In genomic region chr6:48578736-48579135, GRCm38 (mm10) we compare ENCODE assay signal across 20 mouse cellular contexts. TPM values are rescaled to one million over a fixed set of nuclear protein-coding genes. Genes with fewer than 3 reads are reported as not detected.
DNase-seq lines count a peak whose midpoint lies in the region; ATAC-seq and TF ChIP-seq lines count a peak whose summit lies in the region.
"Had no signal": no experiment of that assay in that cellular context is flagged by ENCODE, and none has a peak within 500 bp of the region (broad histone marks: within the 10 kb centered on the region; RNA-seq: fewer than 3 reads in every experiment).

No protein-coding gene starts in this region.

- no peak overlapping the region for H3K4me2 ChIP-seq in heart, postnatal 0 days (ENCODE audit: low read depth, low read length)
- H3K4me2 ChIP-seq in lung, embryonic 16.5 days (ENCODE audit: low read depth, low read length), result peak overlapping the region; percentile 33; the same call in 1 of the 2 replicates
- H3K4me2 ChIP-seq in stomach, embryonic 15.5 days, result no peak overlapping the region
- H3K4me2 ChIP-seq: embryonic facial prominence, embryonic 12.5 days; forebrain, embryonic 13.5 days; hindbrain, embryonic 13.5 days had no signal

- no peaks in the 10 kb centered on the region for H3K9me3 ChIP-seq in heart, postnatal 0 days (replicated peaks; ENCODE audit: control insufficient read depth, low read length)
- no peaks in the 10 kb centered on the region for H3K9me3 ChIP-seq in lung, embryonic 16.5 days (ENCODE audit: control insufficient read depth, low read length)
- H3K9me3 ChIP-seq in stomach, embryonic 15.5 days, result no peaks in the 10 kb centered on the region
- H3K9me3 ChIP-seq: embryonic facial prominence, embryonic 12.5 days; forebrain, embryonic 13.5 days; hindbrain, embryonic 13.5 days had no signal

- TF ChIP-seq CTCF in heart, postnatal 0 days (IDR thresholded peaks at IDR 0.05; ENCODE audit: low read depth), result no peak

- ATAC-seq in heart, postnatal 0 days (ENCODE audit: insufficient read depth, low read depth), result no peak
- no peak for ATAC-seq in lung, embryonic 16.5 days (ENCODE audit: low read depth)
- no peak for ATAC-seq in stomach, embryonic 15.5 days (ENCODE audit: insufficient read depth, low FRiP score, low read depth)
- ATAC-seq: forebrain, embryonic 13.5 days had no signal

- H3K4me1 ChIP-seq in heart, postnatal 0 days (ENCODE audit: control insufficient read depth, insufficient read depth), result peaks cover 26% of the 10 kb centered on the region
- H3K4me1 ChIP-seq in lung, embryonic 16.5 days (replicated peaks; ENCODE audit: control insufficient read depth, insufficient read depth, low read length), result peaks cover 6% of the 10 kb centered on the region; the same call in 1 of the 2 replicates
- peaks cover 3% of the 10 kb centered on the region; the same call in 1 of the 2 replicates for H3K4me1 ChIP-seq in stomach, embryonic 15.5 days
- H3K4me1 ChIP-seq: forebrain, embryonic 13.5 days; hindbrain, embryonic 13.5 days had no signal

- no peak for TF ChIP-seq EP300 in heart, postnatal 0 days (IDR thresholded peaks at IDR 0.05; ENCODE audit: low read depth)

- H3K4me3 ChIP-seq in heart, postnatal 0 days (ENCODE audit: low read depth, low read length), result no peak overlapping the region
- no peak overlapping the region for H3K4me3 ChIP-seq in lung, embryonic 16.5 days (ENCODE audit: low read length)
- no peak overlapping the region for H3K4me3 ChIP-seq in stomach, embryonic 15.5 days (replicated peaks)
- H3K4me3 ChIP-seq: embryonic facial prominence, embryonic 12.5 days; forebrain, embryonic 13.5 days; hindbrain, embryonic 13.5 days had no signal

- H3K9ac ChIP-seq in heart, postnatal 0 days (replicated peaks; ENCODE audit: low read depth, low read length), result no peak overlapping the region
- H3K9ac ChIP-seq in lung, embryonic 16.5 days (ENCODE audit: low read length), result no peak overlapping the region
- no peak overlapping the region for H3K9ac ChIP-seq in stomach, embryonic 15.5 days
- H3K9ac ChIP-seq: embryonic facial prominence, embryonic 12.5 days; forebrain, embryonic 13.5 days; hindbrain, embryonic 13.5 days had no signal

- WGBS in heart, postnatal 0 days, result 58% methylated on average over 5 of the region's 5 CpGs
- WGBS in lung, embryonic 16.5 days, result 17% methylated on average over 5 of the region's 5 CpGs
- WGBS in stomach, embryonic 15.5 days, result 29% methylated on average over 5 of the region's 5 CpGs

- peak overlapping the region; percentile 79 for H3K27ac ChIP-seq in heart, postnatal 0 days (ENCODE audit: low read depth)
- peak overlapping the region; percentile 90 for H3K27ac ChIP-seq in lung, embryonic 16.5 days (ENCODE audit: low read length)
- peak overlapping the region; percentile 78 for H3K27ac ChIP-seq in stomach, embryonic 15.5 days
- H3K27ac ChIP-seq: embryonic facial prominence, embryonic 12.5 days; forebrain, embryonic 13.5 days; hindbrain, embryonic 13.5 days had no signal

- DNase-seq in adrenal gland, postnatal 14 days, result peak; percentile 14
- no peak for DNase-seq in adrenal gland, adult 8-10 months
- DNase-seq in heart, postnatal 0 days (ENCODE audit: low spot score), result no peak
- DNase-seq in heart, postnatal 25 days (ENCODE audit: low spot score), result no peak
- DNase-seq in lung, postnatal 25 days (ENCODE audit: low spot score), result no peak
- DNase-seq in ovary, postnatal 36 days (ENCODE audit: low spot score), result no peak
- DNase-seq: cerebellum, postnatal 14 days; kidney, postnatal 10 days; right cerebral cortex, postnatal 25 days; thymus, postnatal 4 days had no signal

- intact Hi-C loops in heart, postnatal 25 days (cut with DNase I), result loop anchor here (2.0 kb wide), 1 partner anchor 30 kb away; no protein-coding TSS in a partner anchor

- no peaks in the 10 kb centered on the region for H3K27me3 ChIP-seq in heart, postnatal 0 days (ENCODE audit: control insufficient read depth, insufficient read depth, low read length)
- H3K27me3 ChIP-seq in lung, embryonic 16.5 days (ENCODE audit: control insufficient read depth, insufficient read depth, low read depth, low read length), result no peaks in the 10 kb centered on the region
- no peaks in the 10 kb centered on the region for H3K27me3 ChIP-seq in stomach, embryonic 15.5 days (replicated peaks)
- H3K27me3 ChIP-seq: embryonic facial prominence, embryonic 12.5 days; forebrain, embryonic 13.5 days; hindbrain, embryonic 13.5 days had no signal

- no peaks in the 10 kb centered on the region for H3K36me3 ChIP-seq in heart, postnatal 0 days (replicated peaks; ENCODE audit: control insufficient read depth, insufficient read depth, low read length)
- no peaks in the 10 kb centered on the region for H3K36me3 ChIP-seq in lung, embryonic 16.5 days (ENCODE audit: control insufficient read depth, insufficient read depth, low read length)
- no peaks in the 10 kb centered on the region for H3K36me3 ChIP-seq in stomach, embryonic 15.5 days
- H3K36me3 ChIP-seq: embryonic facial prominence, embryonic 12.5 days; hindbrain, embryonic 13.5 days had no signal

RNA-seq across cellular contexts. Expression of gene Rarres2, which starts 6.1 kb away (rescaled TPM):
- 74.2 and 241 TPM in 2 replicates for total RNA-seq in adrenal gland, postnatal 14 days (2021)
- total RNA-seq in adrenal gland, adult 8-10 months (2022), result 100 to 1,000 TPM in 1 of 4 experiments, 10 to 100 TPM in 3; 68.8 to 138 (median 88.5) TPM
- 56.8 and 72.8 TPM in 2 replicates for total RNA-seq in heart, postnatal 0 days (2014; rRNA removed; ENCODE audit: low replicate concordance)
- polyA plus RNA-seq in heart, postnatal 0 days (2015; fragmentation: Nextera tagmentation; extraction: Ambion mirVana), result 65.7 and 71.8 TPM in 2 replicates
- total RNA-seq in heart, postnatal 25 days (2021), result 10 to 100 TPM; 73.6 to 91.2 TPM
- 101 and 114 TPM in 2 replicates for polyA plus RNA-seq in lung, embryonic 16.5 days (2015; fragmentation: Nextera tagmentation; extraction: Ambion mirVana)
- polyA plus RNA-seq in stomach, embryonic 15.5 days (2015; fragmentation: Nextera tagmentation; extraction: Ambion mirVana), result 83.2 and 89.3 TPM in 2 replicates

RNA-seq across cellular contexts. Expression of gene Gm45021, which starts 10.7 kb away (rescaled TPM):
- not detected in 2 replicates for total RNA-seq in adrenal gland, postnatal 14 days (2021)
- total RNA-seq in adrenal gland, adult 8-10 months (2022), result not detected
- not detected in 2 replicates for total RNA-seq in heart, postnatal 0 days (2014; rRNA removed; ENCODE audit: low replicate concordance)
- not detected in 2 replicates for polyA plus RNA-seq in heart, postnatal 0 days (2015; fragmentation: Nextera tagmentation; extraction: Ambion mirVana)
- not detected for total RNA-seq in heart, postnatal 25 days (2021)
- polyA plus RNA-seq in lung, embryonic 16.5 days (2015; fragmentation: Nextera tagmentation; extraction: Ambion mirVana), result not detected in 2 replicates
- not detected in 2 replicates for polyA plus RNA-seq in stomach, embryonic 15.5 days (2015; fragmentation: Nextera tagmentation; extraction: Ambion mirVana)
- total RNA-seq: ES-E14; gastrocnemius, adult 8-10 months; left cerebral cortex, adult 18-20 months; megakaryocyte-erythroid progenitor cell, adult 5-6 weeks had no signal
- polyA plus RNA-seq: embryonic facial prominence, embryonic 12.5 days; forebrain, embryonic 13.5 days had no signal

RNA-seq across cellular contexts. Expression of gene Repin1, which starts 14.9 kb away (rescaled TPM):
- 42.8 TPM in 2 replicates for total RNA-seq in adrenal gland, postnatal 14 days (2021)
- total RNA-seq in adrenal gland, adult 8-10 months (2022), result 10 to 100 TPM; 59.1 to 84.5 (median 79.5) TPM
- 49.7 and 50.3 TPM in 2 replicates for total RNA-seq in heart, postnatal 0 days (2014; rRNA removed; ENCODE audit: low replicate concordance)
- polyA plus RNA-seq in heart, postnatal 0 days (2015; fragmentation: Nextera tagmentation; extraction: Ambion mirVana), result 16.6 and 17.5 TPM in 2 replicates
- total RNA-seq in heart, postnatal 25 days (2021), result 10 to 100 TPM; 31.0 to 31.8 TPM
- 30.5 and 32.3 TPM in 2 replicates for polyA plus RNA-seq in lung, embryonic 16.5 days (2015; fragmentation: Nextera tagmentation; extraction: Ambion mirVana)
- polyA plus RNA-seq in stomach, embryonic 15.5 days (2015; fragmentation: Nextera tagmentation; extraction: Ambion mirVana), result 26.6 and 27.8 TPM in 2 replicates

RNA-seq across cellular contexts. Expression of gene Gm44965, which starts 15.0 kb away (rescaled TPM):
- not detected in 2 replicates for total RNA-seq in adrenal gland, postnatal 14 days (2021)
- 1 to 10 TPM in 3 of 4 experiments, not detected in 1; 1.8 to 7.7 (median 2.6) TPM for total RNA-seq in adrenal gland, adult 8-10 months (2022)
- total RNA-seq in heart, postnatal 0 days (2014; rRNA removed; ENCODE audit: low replicate concordance), result not detected in 2 replicates
- not detected in 2 replicates for polyA plus RNA-seq in heart, postnatal 0 days (2015; fragmentation: Nextera tagmentation; extraction: Ambion mirVana)
- total RNA-seq in heart, postnatal 25 days (2021), result 1 to 10 TPM; 1.0 to 2.2 TPM
- polyA plus RNA-seq in lung, embryonic 16.5 days (2015; fragmentation: Nextera tagmentation; extraction: Ambion mirVana), result not detected in 2 replicates
- 0.45 TPM in 1 of 2 replicates, not detected in the other for polyA plus RNA-seq in stomach, embryonic 15.5 days (2015; fragmentation: Nextera tagmentation; extraction: Ambion mirVana)
- total RNA-seq: ES-E14; left cerebral cortex, adult 18-20 months; megakaryocyte-erythroid progenitor cell, adult 5-6 weeks had no signal
- polyA plus RNA-seq: embryonic facial prominence, embryonic 12.5 days; forebrain, embryonic 13.5 days; hindbrain, embryonic 13.5 days; limb, embryonic 14.5 days had no signal

RNA-seq across cellular contexts. Expression of gene Zfp775, which starts 23.1 kb away (rescaled TPM):
- 7.7 and 8.9 TPM in 2 replicates for total RNA-seq in adrenal gland, postnatal 14 days (2021)
- 10 to 100 TPM; 10.8 to 14.9 (median 13.4) TPM for total RNA-seq in adrenal gland, adult 8-10 months (2022)
- 4.0 and 5.1 TPM in 2 replicates for total RNA-seq in heart, postnatal 0 days (2014; rRNA removed; ENCODE audit: low replicate concordance)
- 5.7 and 7.6 TPM in 2 replicates for polyA plus RNA-seq in heart, postnatal 0 days (2015; fragmentation: Nextera tagmentation; extraction: Ambion mirVana)
- 10 to 100 TPM; 10.9 to 11.2 TPM for total RNA-seq in heart, postnatal 25 days (2021)
- polyA plus RNA-seq in lung, embryonic 16.5 days (2015; fragmentation: Nextera tagmentation; extraction: Ambion mirVana), result 6.2 and 7.4 TPM in 2 replicates
- 4.9 and 5.4 TPM in 2 replicates for polyA plus RNA-seq in stomach, embryonic 15.5 days (2015; fragmentation: Nextera tagmentation; extraction: Ambion mirVana)
